Mouse (Mus musculus) intestine, postnatal 0 days (tissue): ENCODE measurements at regions not wholly inside any gene's neighbourhood (a gene's known extent, or its start where the extent isn't known, plus 50 kb on each side); places are given as distances from the start of the nearest gene placed in this dataset.

Source experiments
- ATAC-seq: fragments of 200-750 bp; cut with Nextera tagmentation; 2 replicates; pipeline ENCODE4 v1.8.0; 2017; ENCODE audit warnings: mild to moderate bottlenecking, moderate TSS enrichment, moderate library complexity
- H3K27ac ChIP-seq: fragments of 300-500 bp; sonication (generic); 2 replicates; pipeline ENCODE4 v1.5.1; 2014; ENCODE audit warnings: mild to moderate bottlenecking, low read depth, low read length, moderate library complexity
- H3K27me3 ChIP-seq: fragments of 300-500 bp; sonication (generic); replicated peaks from 2 replicates; pipeline ENCODE4 v1.6.1; 2014; ENCODE audit warnings: low read length, mixed read lengths; ENCODE audit not compliant: control insufficient read depth, insufficient read depth
- H3K36me3 ChIP-seq: fragments of 300-500 bp; sonication (generic); 2 replicates; pipeline ENCODE4 v1.6.1; 2014; ENCODE audit warnings: mild to moderate bottlenecking, moderate library complexity; ENCODE audit not compliant: control insufficient read depth, insufficient read depth
- H3K4me1 ChIP-seq: fragments of 300-500 bp; sonication (generic); replicated peaks from 2 replicates; pipeline ENCODE4 v1.6.1; 2014; ENCODE audit warnings: antibody characterized with exemption, low read length, mixed read lengths; ENCODE audit not compliant: control insufficient read depth, insufficient read depth
- H3K4me2 ChIP-seq: fragments of 300-500 bp; sonication (generic); replicated peaks from 2 replicates; pipeline ENCODE4 v1.6.1; 2014; ENCODE audit warnings: low read depth, mild to moderate bottlenecking, moderate library complexity
- H3K4me3 ChIP-seq: fragments of 300-500 bp; sonication (generic); 2 replicates; pipeline ENCODE4 v1.5.1; 2014; ENCODE audit warnings: low read depth, low read length
- H3K9ac ChIP-seq: fragments of 300-500 bp; sonication (generic); 2 replicates; pipeline ENCODE4 v1.6.1; 2014; ENCODE audit warnings: mild to moderate bottlenecking, low read depth, low read length
- H3K9me3 ChIP-seq: fragments of 300-500 bp; sonication (generic); 2 replicates; pipeline ENCODE4 v1.6.1; 2016; ENCODE audit warnings: mixed run types; ENCODE audit not compliant: control insufficient read depth
- CTCF ChIP-seq: sonication (generic); IDR thresholded peaks from 2 replicates; pipeline ENCODE4 v1.5.1; 2016; ENCODE audit warnings: low read depth, mild to moderate bottlenecking, control low read depth, antibody characterized with exemption, moderate library complexity
- whole genome bisulfite sequencing: fragments of 180-500 bp; shearing (Covaris S2); extraction: QIAGEN DNeasy Blood & Tissue Kit; methylation state at CpG from one replicate; pipeline ENCODE4 v1.1.7; 2014; 5-methylcytosine and 5-hydroxymethylcytosine counted together

- WGBS = 75% methylated on average over 2 of the region's 2 CpGs
- Histone ChIP-seq H3K36me3 (no peaks in the 10 kb centered on the region), H3K9me3 (no peaks in the 10 kb centered on the region), H3K27me3 (no peaks in the 10 kb centered on the region), H3K4me2 (no peak overlapping the region), H3K4me1 (no peaks in the 10 kb centered on the region), H3K9ac (no peak overlapping the region), H3K4me3 (no peak overlapping the region), H3K27ac (no peak overlapping the region)
- no peak for ATAC-seq
- no peak for TF ChIP-seq CTCF
Measured at GRCm38 (mm10) chr5:62192073-62192472, 383.5 kb downstream of the G6pd2 start.

- WGBS = 50% methylated on average over 2 of the region's 2 CpGs
Measured at GRCm38 (mm10) chr5:62205384-62205783, 396.8 kb downstream of the G6pd2 start.

More at GRCm38 (mm10) chr5:62205384-62205783, 396.8 kb downstream of the G6pd2 start:
- Histone ChIP-seq H3K9ac (no peak overlapping the region), H3K4me3 (no peak overlapping the region), H3K4me2 (no peak overlapping the region), H3K9me3 (no peaks in the 10 kb centered on the region), H3K27me3 (no peaks in the 10 kb centered on the region), H3K4me1 (no peaks in the 10 kb centered on the region), H3K27ac (no peak overlapping the region), H3K36me3 (no peaks in the 10 kb centered on the region)
- TF ChIP-seq CTCF = no peak
- no peak for ATAC-seq
